Mouse (Mus musculus) hindbrain, embryonic 14.5 days (tissue): Measurements from ENCODE around the gene Olig2. TPM values are rescaled to one million over a fixed set of nuclear protein-coding genes. Genes with fewer than 3 reads are reported as not detected.

Experiments
- ATAC-seq: fragments of 200-750 bp; cut with Nextera tagmentation; 2 replicates; pipeline ENCODE4 v1.8.0; 2017; ENCODE audit warnings: moderate number of reproducible peaks, mild to moderate bottlenecking, moderate TSS enrichment, moderate library complexity; ENCODE audit not compliant: low FRiP score
- DNase-seq: peaks from one replicate; pipeline ENCODE4 v3.0.0-alpha.2; 2015; ENCODE audit warnings: low spot score
- H3K27ac ChIP-seq: fragments of 300-500 bp; sonication (generic); 2 replicates; pipeline ENCODE4 v1.5.1; 2014; ENCODE audit warnings: mild to moderate bottlenecking, moderate library complexity
- H3K27me3 ChIP-seq: fragments of 300-500 bp; sonication (generic); 2 replicates; pipeline ENCODE4 v1.6.1; 2014; ENCODE audit warnings: mild to moderate bottlenecking, low read length, mixed read lengths; ENCODE audit not compliant: control insufficient read depth, insufficient read depth
- H3K36me3 ChIP-seq: fragments of 300-500 bp; sonication (generic); replicated peaks from 2 replicates; pipeline ENCODE4 v1.6.1; 2014; ENCODE audit not compliant: control insufficient read depth, insufficient read depth
- H3K4me1 ChIP-seq: fragments of 300-500 bp; sonication (generic); replicated peaks from 2 replicates; pipeline ENCODE4 v1.6.1; 2014; ENCODE audit warnings: antibody characterized with exemption, low read length, mixed read lengths; ENCODE audit not compliant: control insufficient read depth, insufficient read depth
- H3K4me2 ChIP-seq: fragments of 300-500 bp; sonication (generic); replicated peaks from 2 replicates; pipeline ENCODE4 v1.6.1; 2014; ENCODE audit warnings: mild to moderate bottlenecking, moderate library complexity
- H3K4me3 ChIP-seq: fragments of 300-500 bp; sonication (generic); replicated peaks from 2 replicates; pipeline ENCODE4 v1.5.1; 2014; ENCODE audit warnings: mild to moderate bottlenecking, low read length
- H3K9ac ChIP-seq: fragments of 300-500 bp; sonication (generic); 2 replicates; pipeline ENCODE4 v1.6.1; 2014
- H3K9me3 ChIP-seq: fragments of 300-500 bp; sonication (generic); 2 replicates; pipeline ENCODE4 v1.6.1; 2016; ENCODE audit warnings: low read length; ENCODE audit not compliant: control insufficient read depth
- WGBS: fragments of 180-500 bp; shearing (Covaris S2); extraction: QIAGEN DNeasy Blood & Tissue Kit; methylation state at CpG from one replicate; pipeline ENCODE4 v1.1.7; 2014; 5-methylcytosine and 5-hydroxymethylcytosine counted together
- polyA plus RNA-seq: library from polyadenylated mRNA; unstranded; fragments of >200 nt; fragmentation: Nextera tagmentation; extraction: Ambion mirVana; gene quantifications from 2 replicates; pipeline ENCODE4 v1.2.1, GENCODE M21; 2014

The Olig2 gene
- polyA plus RNA-seq, 1 experiment from 2014 or later = 10.9 TPM

DNA sequence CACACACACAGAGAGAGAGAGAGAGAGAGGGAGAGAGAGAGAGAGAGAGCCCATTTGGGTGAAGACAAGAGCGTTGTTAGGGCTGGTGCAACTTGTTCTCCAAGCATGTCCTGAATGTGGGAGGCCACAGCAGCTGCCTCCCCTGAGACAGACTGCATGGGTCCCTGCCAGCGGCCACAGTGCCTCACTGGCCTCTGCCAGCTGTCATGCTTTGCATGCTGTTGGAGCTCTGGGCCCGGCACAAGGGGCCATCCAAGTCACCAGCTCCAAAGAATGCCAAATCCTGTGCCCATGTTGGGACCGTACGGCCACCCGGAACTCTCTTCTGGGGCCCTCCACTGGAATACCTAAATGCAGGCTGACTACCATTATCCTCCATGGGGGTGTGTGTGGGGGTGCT is 40.7 kb downstream of the Olig2 start:
- DNase-seq (no peak), ATAC-seq (peak; percentile 35; the same call in 1 of the 2 replicates)
- H3K4me3 ChIP-seq = no peak overlapping the region
- H3K36me3 ChIP-seq = no peaks in the 10 kb centered on the region
- peaks cover 99% of the 10 kb centered on the region for H3K27me3 ChIP-seq
- WGBS = 66% methylated on average over 6 of the region's 6 CpGs
- H3K27ac ChIP-seq = no peak overlapping the region
- H3K4me1 ChIP-seq = peaks cover 14% of the 10 kb centered on the region
- no peak overlapping the region for H3K9ac ChIP-seq
- no peaks in the 10 kb centered on the region for H3K9me3 ChIP-seq
- H3K4me2 ChIP-seq = no peak overlapping the region

DNA sequence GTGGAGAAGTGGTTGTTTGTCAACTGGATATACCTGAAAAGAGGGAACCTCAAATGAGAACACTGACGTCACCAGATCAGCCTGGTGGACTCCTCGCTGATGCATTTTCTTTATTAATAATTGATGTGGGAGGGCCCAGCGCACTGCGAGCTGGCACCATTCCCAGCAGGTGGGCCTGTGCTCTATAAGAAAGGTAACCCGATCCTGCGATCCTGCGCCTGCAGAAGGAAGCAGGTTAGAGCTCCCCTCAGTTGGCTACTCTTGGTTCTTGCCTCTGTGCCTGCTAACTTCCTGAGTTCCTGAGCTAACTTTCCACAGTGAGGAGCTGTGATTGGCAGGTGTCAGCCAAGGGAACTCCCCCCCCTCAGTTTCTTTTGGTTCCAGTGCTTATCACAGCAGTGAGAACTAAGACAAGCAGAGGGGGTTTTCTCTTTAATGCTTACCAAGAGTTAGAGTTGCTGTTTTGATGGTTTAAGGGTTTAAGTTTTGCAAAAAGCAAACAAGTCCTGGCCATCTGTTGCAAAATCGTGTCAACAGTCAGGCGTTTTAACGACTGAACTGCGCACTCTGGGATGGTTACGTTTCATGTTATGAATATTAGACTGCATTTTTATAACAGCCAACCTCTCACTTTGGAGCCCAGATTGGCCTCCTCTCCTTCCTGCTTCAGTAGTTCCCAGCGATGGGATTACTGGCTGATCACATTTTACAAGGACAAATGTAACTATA is 43.6 kb downstream of the Olig2 start:
- no peak for ATAC-seq
- Histone ChIP-seq H3K27me3 (peaks cover 100% of the 10 kb centered on the region), H3K9ac (no peak overlapping the region), H3K4me3 (peak overlapping the region; percentile 38), H3K4me1 (peaks cover 14% of the 10 kb centered on the region), H3K9me3 (no peaks in the 10 kb centered on the region), H3K27ac (no peak overlapping the region), H3K36me3 (no peaks in the 10 kb centered on the region), H3K4me2 (peak overlapping the region; percentile 77)
- WGBS = 8% methylated on average over 13 of the region's 13 CpGs
- no peak for DNase-seq

DNA sequence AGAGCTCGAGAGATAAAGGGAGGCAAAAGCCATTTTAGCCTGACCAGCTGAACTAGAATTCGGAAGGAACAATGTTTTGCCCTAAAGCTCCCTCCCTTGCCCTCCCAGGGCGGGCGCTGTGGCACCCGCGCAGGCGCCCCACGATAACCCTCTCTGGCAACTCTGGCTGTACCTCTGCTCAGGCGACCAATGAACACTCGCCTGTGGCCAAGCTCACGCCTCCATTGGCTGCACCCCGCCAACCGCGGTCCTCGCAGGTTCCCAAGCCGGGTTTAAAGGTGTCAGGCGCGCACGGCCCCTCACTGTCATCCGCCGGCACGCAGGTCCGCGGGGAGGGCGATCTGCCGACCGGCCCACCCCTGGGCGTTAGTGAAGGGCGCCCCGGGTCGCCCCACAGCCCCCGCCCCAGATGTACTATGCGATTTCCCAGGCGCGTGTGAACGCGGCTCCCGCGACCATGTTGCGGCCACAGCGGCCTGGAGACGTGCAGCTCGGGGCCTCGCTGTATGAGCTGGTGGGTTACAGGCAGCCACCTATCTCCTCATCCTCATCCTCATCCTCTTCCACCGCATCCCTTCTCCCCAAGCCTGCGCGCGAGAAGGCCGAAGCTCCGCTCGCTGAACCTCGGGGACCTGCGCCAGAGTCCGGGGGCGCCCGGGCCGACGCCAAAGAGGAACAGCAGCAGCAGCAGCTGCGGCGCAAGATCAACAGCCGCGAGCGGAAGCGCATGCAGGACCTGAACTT is 44.4 kb downstream of the Olig2 start, which contains the start of gene Olig1:
Gene Olig1 (plus strand): TSS at position 305 of the 744 bp plus-strand sequence.
- Histone ChIP-seq H3K9ac (peak within 1 kb of the TSS; percentile 28; the same call in 1 of the 2 replicates), H3K4me3 (peak within 1 kb of the TSS; percentile 38), H3K4me2 (peak within 1 kb of the TSS; percentile 77), H3K27me3 (peaks cover 100% of the 10 kb centered on the region), H3K36me3 (no peaks in the 10 kb centered on the region), H3K27ac (no peak within 1 kb of the TSS), H3K9me3 (no peaks in the 10 kb centered on the region), H3K4me1 (peaks cover 14% of the 10 kb centered on the region)
- ATAC-seq = peak; percentile 91
- peak; percentile 56 for DNase-seq
- 0% methylated on average over 63 of the region's 64 CpGs for WGBS

DNA sequence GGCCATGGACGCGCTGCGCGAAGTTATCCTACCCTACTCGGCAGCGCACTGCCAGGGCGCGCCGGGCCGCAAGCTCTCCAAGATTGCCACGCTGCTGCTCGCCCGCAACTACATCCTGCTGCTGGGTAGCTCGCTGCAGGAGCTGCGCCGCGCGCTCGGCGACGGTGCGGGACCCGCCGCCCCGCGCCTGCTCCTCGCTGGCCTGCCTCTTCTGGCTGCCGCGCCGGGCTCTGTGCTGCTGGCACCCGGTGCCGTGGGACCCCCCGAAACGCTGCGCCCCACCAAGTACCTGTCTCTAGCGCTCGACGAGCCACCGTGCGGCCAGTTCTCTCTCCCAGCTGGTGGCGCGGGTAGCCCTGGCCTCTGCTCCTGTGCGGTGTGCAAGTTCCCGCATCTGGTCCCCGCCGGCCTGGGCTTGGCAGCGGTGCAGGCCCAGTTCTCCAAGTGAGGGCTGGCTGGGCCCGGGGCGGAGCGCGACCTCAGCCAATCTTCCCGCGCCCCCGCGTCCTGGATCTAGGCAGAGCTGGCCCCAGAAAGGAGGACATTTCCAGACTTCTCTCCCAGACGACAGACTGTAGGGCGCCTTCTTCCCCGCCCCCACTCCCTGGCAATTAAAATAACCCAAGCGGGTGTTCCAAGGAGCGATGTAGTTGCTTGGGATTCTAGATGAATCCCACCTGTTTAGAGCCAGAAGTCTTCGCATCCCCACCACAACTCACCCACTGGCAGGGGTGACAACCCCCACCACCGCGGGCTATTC is 45.1 kb downstream of the Olig2 start:
- Histone ChIP-seq H3K4me2 (peak overlapping the region; percentile 77), H3K4me3 (peak overlapping the region; percentile 38), H3K9me3 (no peaks in the 10 kb centered on the region), H3K27me3 (peaks cover 100% of the 10 kb centered on the region), H3K36me3 (no peaks in the 10 kb centered on the region), H3K27ac (no peak overlapping the region), H3K9ac (peak overlapping the region; percentile 28; the same call in 1 of the 2 replicates), H3K4me1 (peaks cover 14% of the 10 kb centered on the region)
- no peak for ATAC-seq
- DNase-seq = no peak
- WGBS = under 1% methylated on average over 53 of the region's 63 CpGs

DNA sequence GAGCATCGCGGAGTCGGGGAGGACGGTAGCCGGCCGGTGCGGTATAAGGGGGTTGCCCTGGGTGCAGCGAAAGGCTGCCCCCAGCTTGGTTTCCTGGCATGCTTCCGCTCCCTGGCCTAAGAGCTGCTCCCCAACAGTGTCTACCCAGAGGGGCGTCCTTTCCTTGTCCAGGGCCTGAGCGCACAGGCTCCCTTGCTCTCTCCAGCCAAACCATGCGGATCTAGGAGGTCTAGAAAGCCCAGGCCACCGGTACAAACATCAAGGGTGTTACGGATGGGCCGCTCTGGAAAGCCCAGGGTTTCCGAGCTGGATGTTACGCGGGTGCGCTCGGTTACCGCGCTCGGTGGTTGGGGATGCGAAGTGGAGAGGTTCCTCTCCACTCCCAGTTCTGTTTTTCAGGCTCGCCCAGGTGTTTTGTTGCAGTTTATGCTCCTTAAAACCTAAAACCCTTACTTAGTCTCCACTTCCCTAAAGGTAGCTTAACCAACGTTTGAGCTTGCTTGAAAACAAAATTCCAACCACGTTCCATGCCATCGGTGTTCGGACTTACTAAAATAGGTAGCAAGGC is 45.8 kb downstream of the Olig2 start:
- Histone ChIP-seq H3K4me3 (peak overlapping the region; percentile 38), H3K27ac (no peak overlapping the region), H3K9me3 (no peaks in the 10 kb centered on the region), H3K36me3 (no peaks in the 10 kb centered on the region), H3K9ac (peak overlapping the region; percentile 28; the same call in 1 of the 2 replicates), H3K27me3 (peaks cover 100% of the 10 kb centered on the region), H3K4me2 (peak overlapping the region; percentile 77), H3K4me1 (peaks cover 14% of the 10 kb centered on the region)
- no peak for DNase-seq
- no peak for ATAC-seq
- 1% methylated on average over 29 of the region's 29 CpGs for WGBS

- Histone ChIP-seq H3K4me2 (no peak overlapping the region), H3K27ac (no peak overlapping the region), H3K36me3 (no peaks in the 10 kb centered on the region), H3K9ac (no peak overlapping the region), H3K9me3 (no peaks in the 10 kb centered on the region), H3K4me1 (peaks cover 14% of the 10 kb centered on the region), H3K27me3 (peaks cover 100% of the 10 kb centered on the region), H3K4me3 (peak overlapping the region; percentile 38; the same call in 1 of the 2 replicates)
- ATAC-seq (no peak), DNase-seq (no peak)
- 3% methylated on average over 20 of the region's 20 CpGs for WGBS
Measured at GRCm38 (mm10) chr16:91271634-91272033, 46.4 kb downstream of the Olig2 start.

Other genes with a start within 250 kb of the Olig2 start
- gene Synj1, start 214.1 kb upstream of the Olig2 start, polyA plus RNA-seq = 69.2 and 75.0 TPM in 2 replicates
- 64.7 and 71.6 TPM in 2 replicates for gene Paxbp1, start 180.9 kb upstream of the Olig2 start, polyA plus RNA-seq
- 0.76 and 1.5 TPM in 2 replicates for gene 4932438H23Rik, start 130.3 kb upstream of the Olig2 start, polyA plus RNA-seq
- 93.4 and 118 TPM in 2 replicates for gene Olig1, start 44.3 kb downstream of the Olig2 start, polyA plus RNA-seq
- gene Ifnar2, start 147.3 kb downstream of the Olig2 start, polyA plus RNA-seq = 38.2 and 40.4 TPM in 2 replicates
- gene Gm21970, start 166.3 kb downstream of the Olig2 start, polyA plus RNA-seq = not detected in 2 replicates
- 13.0 and 13.4 TPM in 2 replicates for gene Il10rb, start 180.7 kb downstream of the Olig2 start, polyA plus RNA-seq